16 mouse cellular contexts compared by ENCODE assay signal in the genomic region with DNA sequence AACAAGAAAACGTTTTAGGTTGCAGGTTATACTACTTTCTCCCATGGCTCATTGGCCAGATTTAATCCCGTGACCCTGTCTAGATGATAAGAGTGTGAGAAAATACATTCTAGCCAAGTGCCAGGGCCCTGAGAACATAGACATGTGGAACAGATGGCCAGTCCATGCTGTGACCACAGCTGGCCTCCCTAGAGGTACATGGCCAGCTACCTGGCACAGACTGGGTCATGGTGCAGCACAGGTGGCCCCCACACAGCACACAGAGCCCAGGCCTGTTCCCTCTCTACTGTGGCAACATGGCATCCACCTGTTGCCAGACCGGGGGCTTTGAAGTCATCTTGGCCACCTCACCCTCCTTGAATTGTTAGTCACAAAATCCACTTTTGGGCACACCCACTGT.
A peak's percentile ranks its signal among the peaks of the same experiment; 100 is the strongest.
DNase-seq lines count a peak whose midpoint lies in the region; ATAC-seq lines count a peak whose summit lies in the region.
"Had no signal": no experiment of that assay in that cellular context is flagged by ENCODE, and none has a peak within 500 bp of the region (broad histone marks: within the 10 kb centered on the region; RNA-seq: fewer than 3 reads in every experiment).

No protein-coding gene starts in this region.

- peak; percentile 71 for DNase-seq in cerebellum, adult 11 months
- DNase-seq in left cerebral cortex, postnatal 4 days = peak; percentile 61
- DNase-seq in left cerebral cortex, adult 8-10 months (ENCODE audit: low spot score in 2 of 2) = no peak
- DNase-seq in cerebellum, postnatal 10 days = peak; percentile 77 to 84
- DNase-seq in right cerebral cortex, adult 18-20 months = no peak
- DNase-seq in frontal cortex, adult 2 months (ENCODE audit: extremely low spot score in 1 of 2, low spot score in 1 of 2) = no peak
- DNase-seq in kidney, adult 18-20 months = no peak
- DNase-seq: adrenal gland, adult 8-10 months; adrenal gland, postnatal 36 days; B cell, adult 2 months; gastrocnemius, postnatal 36 days; heart, adult 11 months; kidney, adult 11 months had no signal

- ATAC-seq in cerebellum, adult (ENCODE audit: insufficient number of reproducible peaks, low FRiP score, low TSS enrichment) = no peak
- ATAC-seq: CD4-positive, CD25-positive, alpha-beta regulatory T cell, adult 4 months; forebrain, embryonic 14.5 days had no signal

- intact Hi-C loops in left cerebral cortex, postnatal 4 days (cut with DNase I) = no loop called here

Comparison
In these comparisons a context has a peak if more than half of its experiments do, and no peak if none do; other contexts are left out.
1. DNase-seq: peak in cerebellum, adult 11 months (single experiment), left cerebral cortex, postnatal 4 days (single experiment) and cerebellum, postnatal 10 days (2 of 2); none in left cerebral cortex, adult 8-10 months (0 of 2), right cerebral cortex, adult 18-20 months (single experiment), frontal cortex, adult 2 months (0 of 2) and kidney, adult 18-20 months (single experiment).